Mouse (Mus musculus) kidney, embryonic 15.5 days (tissue): ENCODE measurements around the gene Gm21830. TPM values are rescaled to one million over a fixed set of nuclear protein-coding genes. Genes with fewer than 3 reads are reported as not detected.

Source experiments
- ATAC-seq: fragments of 200-750 bp; cut with Nextera tagmentation; replicated peaks from 2 replicates; pipeline ENCODE4 v1.8.0; 2017; ENCODE audit warnings: moderate TSS enrichment; ENCODE audit not compliant: low FRiP score
- H3K27ac ChIP-seq: fragments of 300-500 bp; sonication (generic); 2 replicates; pipeline ENCODE4 v1.5.1; 2015; ENCODE audit warnings: mild to moderate bottlenecking, inconsistent platforms
- H3K27me3 ChIP-seq: fragments of 300-500 bp; sonication (generic); 2 replicates; pipeline ENCODE4 v1.6.1; 2015; ENCODE audit warnings: inconsistent platforms
- H3K36me3 ChIP-seq: fragments of 300-500 bp; sonication (generic); 2 replicates; pipeline ENCODE4 v1.6.1; 2015; ENCODE audit warnings: inconsistent platforms
- H3K4me1 ChIP-seq: fragments of 300-500 bp; sonication (generic); 2 replicates; pipeline ENCODE4 v1.6.1; 2015; ENCODE audit warnings: inconsistent platforms
- H3K4me2 ChIP-seq: fragments of 300-500 bp; sonication (generic); 2 replicates; pipeline ENCODE4 v1.6.1; 2015; ENCODE audit warnings: moderate library complexity, mild to moderate bottlenecking, inconsistent platforms
- H3K4me3 ChIP-seq: fragments of 300-500 bp; sonication (generic); replicated peaks from 2 replicates; pipeline ENCODE4 v1.5.1; 2015; ENCODE audit warnings: mild to moderate bottlenecking, inconsistent platforms
- H3K9ac ChIP-seq: fragments of 300-500 bp; sonication (generic); 2 replicates; pipeline ENCODE4 v1.6.1; 2015; ENCODE audit warnings: mild to moderate bottlenecking, inconsistent platforms
- H3K9me3 ChIP-seq: fragments of 300-500 bp; sonication (generic); replicated peaks from 2 replicates; pipeline ENCODE4 v1.6.1; 2016; ENCODE audit warnings: inconsistent platforms
- WGBS: fragments of 180-500 bp; shearing (Covaris S2); methylation state at CpG from one replicate; pipeline ENCODE4 v1.1.7; 2015; ENCODE audit warnings: mixed read lengths; 5-methylcytosine and 5-hydroxymethylcytosine counted together
- polyA plus RNA-seq: library from polyadenylated mRNA; unstranded; fragments of >200 nt; fragmentation: Nextera tagmentation; extraction: Ambion mirVana; gene quantifications from 2 replicates; pipeline ENCODE4 v1.2.1, GENCODE M21; 2015

The Gm21830 gene
- polyA plus RNA-seq, 1 experiment from 2014 or later: not detected

DNA sequence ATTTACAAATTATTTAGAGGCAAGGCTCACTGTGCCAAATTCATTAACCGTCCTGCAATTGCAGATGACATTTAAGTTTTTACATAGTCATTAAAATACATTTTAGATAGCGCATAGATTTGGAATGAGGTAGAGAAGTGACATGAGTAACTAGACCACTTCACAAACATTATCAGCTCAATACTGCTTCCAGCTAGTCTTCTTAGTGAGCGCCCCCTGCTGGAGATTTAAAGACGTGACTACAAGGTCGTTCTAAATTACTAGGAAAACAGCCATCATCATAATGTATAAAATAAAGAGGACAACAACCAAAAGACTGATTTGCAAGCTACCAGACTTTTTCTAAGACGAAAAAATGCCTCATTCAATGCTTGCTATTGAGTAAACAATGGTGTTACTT, 64.2 kb downstream of the Gm21830 start:
- Histone ChIP-seq H3K9me3 (no peaks in the 10 kb centered on the region), H3K4me3 (no peak overlapping the region), H3K27me3 (no peaks in the 10 kb centered on the region), H3K27ac (no peak overlapping the region), H3K4me2 (no peak overlapping the region), H3K4me1 (no peaks in the 10 kb centered on the region), H3K36me3 (no peaks in the 10 kb centered on the region), H3K9ac (no peak overlapping the region)
- 0 out of 2 replicates have a peak, but pooled peaks have one; percentile 43 for ATAC-seq
- WGBS: 21% methylated on average over 6 of the region's 6 CpGs

- Histone ChIP-seq H3K9ac (no peak overlapping the region), H3K4me2 (no peak overlapping the region), H3K36me3 (no peaks in the 10 kb centered on the region), H3K27me3 (no peaks in the 10 kb centered on the region), H3K27ac (no peak overlapping the region), H3K4me3 (no peak overlapping the region), H3K9me3 (no peaks in the 10 kb centered on the region), H3K4me1 (no peaks in the 10 kb centered on the region)
- WGBS: 63% methylated on average over 3 of the region's 3 CpGs
- ATAC-seq: no peak
Observed at GRCm38 (mm10) chr2:67481051-67481450, 67.5 kb downstream of the Gm21830 start.

Other genes with a start within 250 kb of the Gm21830 start
- not detected in 2 replicates for gene Gm26727, start 19.5 kb downstream of the Gm21830 start, polyA plus RNA-seq
- gene Xirp2, start 32.3 kb downstream of the Gm21830 start, polyA plus RNA-seq: not detected in 2 replicates
- 6.0 and 6.5 TPM in 2 replicates for gene B3galt1, start 152.1 kb downstream of the Gm21830 start, polyA plus RNA-seq